Mouse (Mus musculus) liver, postnatal 0 days (tissue): ENCODE results near the gene Tmem176b. TPM values are rescaled to one million over a fixed set of nuclear protein-coding genes. Genes with fewer than 3 reads are reported as not detected.
"Not testable (repeated sequence)": the region's sequence is repeated elsewhere in the genome, so short reads cannot be mapped to it uniquely, and the experiment has no call there.

Experiments
- ATAC-seq: fragments of 200-750 bp; cut with Nextera tagmentation; 2 replicates; pipeline ENCODE4 v1.8.0; 2017; ENCODE audit warnings: mild to moderate bottlenecking, moderate library complexity
- DNase-seq: peaks from one replicate; pipeline ENCODE4 v3.0.0-alpha.2; 2016
- H3K27ac ChIP-seq: fragments of 300-500 bp; sonication (generic); 2 replicates; pipeline ENCODE4 v1.5.1; 2014; ENCODE audit warnings: antibody characterized with exemption, moderate library complexity, mild to moderate bottlenecking, low read depth
- H3K27me3 ChIP-seq: fragments of 300-500 bp; sonication (generic); 2 replicates; pipeline ENCODE4 v1.6.1; 2014; ENCODE audit warnings: low read length, control low read depth, mixed read lengths; ENCODE audit not compliant: insufficient read depth
- H3K36me3 ChIP-seq: fragments of 300-500 bp; sonication (generic); replicated peaks from 2 replicates; pipeline ENCODE4 v1.6.1; 2014; ENCODE audit warnings: mild to moderate bottlenecking, control low read depth, low read length, moderate library complexity, mixed read lengths; ENCODE audit not compliant: insufficient read depth
- H3K4me1 ChIP-seq: fragments of 300-500 bp; sonication (generic); 2 replicates; pipeline ENCODE4 v1.6.1; 2014; ENCODE audit warnings: antibody characterized with exemption, mild to moderate bottlenecking, control low read depth; ENCODE audit not compliant: insufficient read depth
- H3K4me2 ChIP-seq: fragments of 300-500 bp; sonication (generic); 2 replicates; pipeline ENCODE4 v1.6.1; 2014; ENCODE audit warnings: low read depth, mild to moderate bottlenecking, low read length, moderate library complexity, mixed read lengths
- H3K4me3 ChIP-seq: fragments of 300-500 bp; sonication (generic); 2 replicates; pipeline ENCODE4 v1.5.1; 2014; ENCODE audit warnings: low read depth, low read length
- H3K9ac ChIP-seq: fragments of 300-500 bp; sonication (generic); replicated peaks from 2 replicates; pipeline ENCODE4 v1.6.1; 2014; ENCODE audit warnings: mild to moderate bottlenecking, moderate library complexity
- H3K9me3 ChIP-seq: fragments of 300-500 bp; sonication (generic); 2 replicates; pipeline ENCODE4 v1.6.1; 2016; ENCODE audit warnings: mild to moderate bottlenecking, control low read depth, low read length, mixed read lengths
- CTCF ChIP-seq: sonication (generic); IDR thresholded peaks from 2 replicates; pipeline ENCODE4 v1.5.1; 2016; ENCODE audit warnings: antibody characterized with exemption, low read depth
- EP300 ChIP-seq: IDR thresholded peaks from 2 replicates; pipeline ENCODE4 v1.6.1; 2016; ENCODE audit warnings: antibody characterized with exemption, low read depth, mild to moderate bottlenecking
- WGBS: fragments of 180-500 bp; shearing (Covaris S2); extraction: QIAGEN DNeasy Blood & Tissue Kit; methylation state at CpG from one replicate; pipeline ENCODE4 v1.1.7; 2014; ENCODE audit not compliant: insufficient replicate concordance; 5-methylcytosine and 5-hydroxymethylcytosine counted together
- polyA plus RNA-seq: library from polyadenylated mRNA; unstranded; fragments of >200 nt; fragmentation: Nextera tagmentation; extraction: Ambion mirVana; gene quantifications from 2 replicates; pipeline ENCODE4 v1.2.1, GENCODE M21; 2015

Gene Tmem176b
- polyA plus RNA-seq, 1 experiment from 2014 or later = 255 TPM

GRCm38 (mm10) chr6:48867158-48867557, 25.9 kb upstream of the Tmem176b start:
- DNase-seq = no peak
- H3K4me3 ChIP-seq = no peak overlapping the region
- 64% methylated on average over 4 of the region's 4 CpGs for WGBS
- H3K4me1 ChIP-seq = peaks cover 5% of the 10 kb centered on the region; the same call in 1 of the 2 replicates
- no peaks in the 10 kb centered on the region for H3K9me3 ChIP-seq
- no peak overlapping the region for H3K27ac ChIP-seq
- no peak overlapping the region for H3K9ac ChIP-seq
- no peaks in the 10 kb centered on the region for H3K36me3 ChIP-seq
- H3K4me2 ChIP-seq = no peak overlapping the region
- TF ChIP-seq EP300 = no peak
- TF ChIP-seq CTCF = no peak
- H3K27me3 ChIP-seq = no peaks in the 10 kb centered on the region
- ATAC-seq = no peak

- 65% methylated on average over 1 of the region's 1 CpGs for WGBS
- ATAC-seq, H3K9ac ChIP-seq, H3K27me3 ChIP-seq, H3K4me2 ChIP-seq, H3K4me3 ChIP-seq, H3K27ac ChIP-seq, H3K4me1 ChIP-seq, DNase-seq, H3K9me3 ChIP-seq, H3K36me3 ChIP-seq: not testable (repeated sequence)
Observed at GRCm38 (mm10) chr6:48866355-48866950, 25.2 kb upstream of the Tmem176b start.

GRCm38 (mm10) chr6:48865152-48865745, 24.0 kb upstream of the Tmem176b start:
- no peak for DNase-seq
- ATAC-seq = no peak
- Histone ChIP-seq H3K27ac (no peak overlapping the region), H3K9me3 (no peaks in the 10 kb centered on the region), H3K4me1 (peaks cover 5% of the 10 kb centered on the region; the same call in 1 of the 2 replicates), H3K4me2 (no peak overlapping the region), H3K9ac (no peak overlapping the region), H3K36me3 (no peaks in the 10 kb centered on the region), H3K4me3 (no peak overlapping the region), H3K27me3 (no peaks in the 10 kb centered on the region)
- WGBS = 69% methylated on average over 1 of the region's 1 CpGs
- TF ChIP-seq EP300 (no peak), CTCF (no peak)

- no peak for DNase-seq
- no peak for ATAC-seq
- Histone ChIP-seq H3K27ac (no peak overlapping the region), H3K4me2 (no peak overlapping the region), H3K27me3 (no peaks in the 10 kb centered on the region), H3K9me3 (no peaks in the 10 kb centered on the region), H3K4me3 (no peak overlapping the region), H3K9ac (no peak overlapping the region), H3K4me1 (peaks cover 5% of the 10 kb centered on the region; the same call in 1 of the 2 replicates), H3K36me3 (no peaks in the 10 kb centered on the region)
- WGBS = 72% methylated on average over 3 of the region's 3 CpGs
- TF ChIP-seq EP300 = no peak
- no peak for TF ChIP-seq CTCF
Observed at GRCm38 (mm10) chr6:48864723-48865122, 23.4 kb upstream of the Tmem176b start.

GRCm38 (mm10) chr6:48864181-48864580, 22.9 kb upstream of the Tmem176b start:
- Histone ChIP-seq H3K9ac (no peak overlapping the region), H3K27ac (no peak overlapping the region), H3K4me1 (peaks cover 5% of the 10 kb centered on the region; the same call in 1 of the 2 replicates), H3K9me3 (no peaks in the 10 kb centered on the region), H3K4me2 (no peak overlapping the region), H3K4me3 (no peak overlapping the region), H3K27me3 (no peaks in the 10 kb centered on the region), H3K36me3 (no peaks in the 10 kb centered on the region)
- 66% methylated on average over 3 of the region's 3 CpGs for WGBS
- ATAC-seq (no peak), DNase-seq (no peak)
- TF ChIP-seq CTCF = no peak
- no peak for TF ChIP-seq EP300

- DNase-seq = no peak
- Histone ChIP-seq H3K27me3 (no peaks in the 10 kb centered on the region), H3K4me1 (peaks cover 5% of the 10 kb centered on the region; the same call in 1 of the 2 replicates), H3K36me3 (no peaks in the 10 kb centered on the region), H3K4me2 (no peak overlapping the region), H3K27ac (no peak overlapping the region), H3K9me3 (no peaks in the 10 kb centered on the region), H3K4me3 (no peak overlapping the region), H3K9ac (no peak overlapping the region)
- TF ChIP-seq CTCF (no peak), EP300 (no peak)
- no peak for ATAC-seq
- WGBS = 75% methylated on average over 7 of the region's 7 CpGs
Observed at GRCm38 (mm10) chr6:48863488-48863887, 22.2 kb upstream of the Tmem176b start.
